Mouse (Mus musculus) layer of hippocampus, postnatal 10 days (tissue): ENCODE data around the gene Rbm4. TPM values are rescaled to one million over a fixed set of nuclear protein-coding genes. Genes with fewer than 3 reads are reported as not detected.
"Not testable (repeated sequence)": the region's sequence is repeated elsewhere in the genome, so short reads cannot be mapped to it uniquely, and the experiment has no call there.

ENCODE experiments used
- DNase-seq, 2 experiments: peaks; one replicate each; pipeline ENCODE4 v3.0.0; 2021; ENCODE audit warnings: low spot score in 2 of 2
- long read RNA-seq: library from polyadenylated mRNA; stranded (forward); transcript quantifications from one replicate; pipeline ENCODE4 v2.0.0, GENCODE M21; 2023
- total RNA-seq, 2 experiments: library from RNA; stranded (reverse); gene quantifications; 2 replicates each; pipeline ENCODE4 v1.2.3; 2021

Rbm4 gene
- total RNA-seq: 10 to 100 TPM; 68.7 to 71.1 TPM
- long read RNA-seq, transcript Rbm4-201 (3 exons, 801 nt): major isoform, 7 of 17 reads
- long read RNA-seq, partial matches to known transcripts: 0 of 17 reads
- long read RNA-seq, other reads (novel, unspliced or antisense): 0 of 17 reads

DNA sequence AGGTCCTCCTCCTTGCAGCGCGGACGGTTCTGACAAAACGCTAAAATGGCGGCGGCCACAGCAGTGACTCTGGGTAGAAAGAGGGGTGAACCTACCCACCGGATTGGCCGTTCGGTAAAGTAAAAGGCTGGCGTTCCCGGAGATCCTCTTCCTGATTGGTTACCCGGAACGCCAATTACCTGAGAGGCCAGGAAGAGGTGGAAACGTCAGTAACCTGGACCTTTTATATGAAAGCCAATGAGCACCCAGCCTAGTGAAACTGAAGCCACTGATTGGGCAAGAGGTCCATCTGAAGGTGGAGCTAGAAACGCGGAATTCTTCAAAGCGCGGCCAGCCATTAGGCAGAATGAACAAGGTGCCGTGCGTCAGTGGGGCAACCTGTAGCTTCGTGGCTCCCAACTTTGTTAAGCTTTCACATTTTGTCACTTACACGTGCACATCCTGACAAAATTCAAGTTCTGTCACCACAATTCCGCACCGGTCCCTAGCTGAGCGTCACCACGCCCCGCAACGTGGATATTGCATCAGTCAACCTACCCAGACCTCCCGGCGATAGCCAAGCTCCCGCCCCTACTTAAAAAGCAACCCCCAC is at the start of gene Rbm4:
Gene Rbm4, minus strand, starts transcription at position 71 of the 592 bp plus-strand sequence.
- DNase-seq: peak; percentile 97 to 98

DNA sequence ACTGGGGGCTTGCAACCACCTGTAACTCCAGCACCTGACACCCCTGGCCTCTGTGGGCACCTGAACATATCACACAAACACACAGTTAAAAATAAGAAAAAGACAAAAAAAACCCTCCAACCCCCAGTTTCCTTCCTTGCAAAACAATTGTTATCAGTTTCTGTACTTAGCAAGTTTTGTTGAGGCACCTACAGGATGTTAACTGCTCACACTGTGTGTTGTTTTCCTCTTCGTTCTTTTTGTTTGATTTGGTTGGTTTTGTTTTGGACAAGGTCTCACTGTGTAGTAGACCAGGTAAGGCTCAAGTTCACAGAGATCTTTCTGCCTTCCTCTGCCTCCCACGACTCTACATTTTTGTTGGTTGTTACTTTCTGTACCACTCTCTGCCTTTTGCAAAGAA is 48.9 kb upstream of the Rbm4 start:
- DNase-seq: no peak

GRCm38 (mm10) chr19:4840848-4841247 is 47.1 kb upstream of the Rbm4 start:
- no peak for DNase-seq

- DNase-seq: peak; percentile 93 to 95
Observed at GRCm38 (mm10) chr19:4839149-4839548, 45.4 kb upstream of the Rbm4 start, which contains the start of the genes Ccs and Ccdc87. Gene Ccs (minus strand): TSS chr19:4839332. Gene Ccdc87 (plus strand): TSS chr19:4839366.

- DNase-seq: no peak
Observed at GRCm38 (mm10) chr19:4838526-4839140, 44.9 kb upstream of the Rbm4 start.

GRCm38 (mm10) chr19:4837049-4837448 is 43.3 kb upstream of the Rbm4 start:
- no peak for DNase-seq

- DNase-seq: no peak
Observed at GRCm38 (mm10) chr19:4836096-4836495, 42.4 kb upstream of the Rbm4 start.

- no peak for DNase-seq
Observed at GRCm38 (mm10) chr19:4833977-4834376, 40.3 kb upstream of the Rbm4 start.

DNA sequence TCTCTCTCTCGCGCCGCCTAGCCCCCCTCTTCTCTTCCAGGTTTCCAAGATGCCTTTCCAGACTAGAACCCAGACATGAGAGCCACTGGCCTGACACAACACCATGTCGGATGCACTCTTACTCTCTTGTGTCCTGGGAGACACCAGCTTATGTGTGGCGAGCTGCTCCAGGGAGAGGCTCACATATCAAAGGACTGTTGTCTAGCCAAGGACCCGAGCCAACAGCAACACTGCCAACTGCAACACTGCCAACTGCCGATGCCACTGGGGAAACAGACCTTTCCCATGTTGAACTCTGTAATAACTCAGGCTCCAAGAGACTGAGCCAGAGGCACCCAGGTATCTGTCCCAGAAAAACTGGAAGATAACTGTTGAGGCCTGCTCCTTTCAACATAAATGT is 35.5 kb upstream of the Rbm4 start:
- DNase-seq: peak; percentile 79 to 81

GRCm38 (mm10) chr19:4828444-4829114 is 34.9 kb upstream of the Rbm4 start:
- no peak for DNase-seq

GRCm38 (mm10) chr19:4820678-4821303 is 27.1 kb upstream of the Rbm4 start:
- peak; percentile 74 to 81 for DNase-seq

DNA sequence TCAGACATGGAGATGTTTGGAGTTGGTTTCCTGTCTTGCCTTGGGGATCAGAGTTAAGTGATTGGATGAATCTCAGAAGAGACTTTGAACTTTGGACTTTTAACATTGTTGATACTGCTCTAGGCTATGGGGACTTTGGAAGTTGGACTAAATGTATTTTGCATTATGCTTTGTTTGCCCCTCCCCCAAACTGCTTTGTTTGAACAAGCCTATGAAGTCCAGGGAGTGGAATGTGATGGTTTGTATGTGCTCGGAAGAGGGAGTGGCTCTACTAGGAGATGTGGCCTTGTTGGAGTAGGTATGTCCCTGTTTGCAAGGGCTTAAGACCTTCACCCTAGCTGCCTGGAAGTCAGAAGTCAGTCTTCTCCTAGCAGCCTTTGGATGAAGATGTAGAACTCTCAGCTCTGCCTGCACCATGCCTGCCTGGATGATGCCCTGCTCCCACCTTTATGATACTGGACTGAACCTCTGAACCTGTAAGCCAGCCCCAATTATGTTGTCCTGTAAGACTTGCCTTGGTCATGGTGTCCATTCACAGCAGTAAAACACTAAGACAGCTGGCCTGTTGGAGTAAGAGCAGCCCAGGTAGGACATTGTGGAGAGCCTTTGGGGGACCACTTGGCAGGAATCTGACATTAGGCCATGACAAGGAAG is 23.6 kb upstream of the Rbm4 start:
- DNase-seq: no peak

- DNase-seq: no peak
Observed at GRCm38 (mm10) chr19:4813015-4813414, 19.3 kb upstream of the Rbm4 start.

DNA sequence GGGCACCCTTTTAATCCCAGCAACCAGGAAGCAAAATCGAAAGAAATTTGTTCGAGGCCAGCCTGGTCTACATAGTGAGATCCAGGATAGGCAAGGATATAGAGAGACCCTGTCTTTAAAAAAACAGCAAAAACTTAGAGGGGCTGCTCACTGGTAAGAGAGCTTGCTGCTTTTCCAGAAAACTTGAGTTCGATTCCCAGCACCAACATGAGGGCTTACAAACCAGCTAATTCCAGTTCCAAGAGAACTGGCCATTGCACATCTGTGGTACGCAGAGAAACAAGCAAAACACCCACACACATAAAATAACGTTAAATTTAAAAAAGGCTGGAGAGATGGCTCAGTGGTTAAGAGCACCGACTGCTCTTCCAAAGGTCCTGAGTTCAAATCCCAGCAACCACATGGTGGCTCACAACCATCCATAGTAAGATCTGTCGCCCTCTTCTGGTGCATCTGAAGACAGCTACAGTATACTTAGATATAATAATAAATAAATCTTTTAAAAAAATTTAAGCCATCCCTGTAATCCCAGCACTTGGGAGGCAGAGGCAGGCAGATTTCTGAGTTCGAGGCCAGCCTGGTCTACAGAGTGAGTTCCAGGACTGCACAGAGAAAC is 18.7 kb upstream of the Rbm4 start:
- not testable (repeated sequence) for DNase-seq

DNA sequence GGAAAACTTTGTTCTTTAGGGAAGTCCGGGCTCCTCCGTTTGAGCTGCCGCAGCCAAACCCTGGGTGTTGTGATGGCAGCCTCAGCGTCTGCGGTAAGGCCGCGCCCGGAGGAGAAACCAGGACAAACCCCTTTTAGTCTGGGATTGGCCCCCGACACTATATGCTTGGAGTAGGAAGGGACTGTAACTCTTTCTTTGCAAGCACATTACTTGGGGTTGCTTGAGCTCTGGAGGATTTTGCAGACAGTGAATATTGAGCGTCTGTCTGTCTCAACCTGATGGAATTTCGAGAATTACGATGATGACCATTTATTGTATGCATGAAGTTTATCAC is 18.2 kb upstream of the Rbm4 start:
- DNase-seq: no peak

DNA sequence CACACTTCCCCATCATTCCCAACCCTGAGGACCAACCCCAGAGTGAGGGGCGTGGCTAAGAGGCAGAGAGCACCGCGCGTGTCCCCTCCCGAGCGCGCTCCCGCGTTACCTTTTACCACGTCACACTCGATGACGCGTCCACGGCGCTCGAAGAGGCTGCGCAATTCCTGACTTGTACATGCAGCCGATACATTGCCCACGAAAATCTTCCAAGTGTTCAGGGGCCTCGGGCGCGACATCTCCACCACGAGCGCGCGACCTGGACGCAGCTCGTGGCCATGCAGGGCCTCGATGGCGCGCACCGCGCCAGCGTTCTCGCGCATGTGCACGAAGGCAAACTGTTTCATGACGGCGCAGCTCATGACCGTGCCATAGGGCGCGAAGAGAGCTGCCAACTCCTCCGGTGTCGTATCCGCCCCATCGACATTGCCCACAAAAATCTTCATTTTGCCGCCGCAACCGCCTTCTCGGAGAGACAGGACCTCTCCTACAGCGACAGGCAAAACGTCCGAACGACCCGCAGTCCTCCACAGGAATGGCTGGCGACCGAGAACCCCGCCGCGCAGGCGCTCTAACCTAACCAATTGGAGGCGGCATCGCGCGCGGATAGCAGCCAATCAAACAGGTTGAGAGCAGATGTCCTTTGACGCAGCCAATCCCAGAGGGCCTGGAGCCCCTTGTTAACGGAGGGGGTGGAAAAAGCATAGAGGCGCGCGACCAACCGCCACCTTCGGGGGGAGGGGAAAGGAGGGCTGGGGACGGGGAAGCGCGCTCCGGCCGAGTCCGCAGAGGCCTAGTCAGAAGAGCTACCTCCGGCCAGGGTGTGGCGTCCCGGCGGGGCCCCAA is 17.6 kb upstream of the Rbm4 start, which contains the start of the genes Gm21992 and Rbm14:
Gene Gm21992, minus strand, starts transcription at position 550 of the 846 bp plus-strand sequence.
Gene Rbm14, minus strand, starts transcription at position 572 of the 846 bp plus-strand sequence.
- DNase-seq: peak; percentile 97 to 98

GRCm38 (mm10) chr19:4810746-4811062 is 17.0 kb upstream of the Rbm4 start:
- no peak for DNase-seq

- no peak for DNase-seq
Observed at GRCm38 (mm10) chr19:4810309-4810708, 16.6 kb upstream of the Rbm4 start.

DNA sequence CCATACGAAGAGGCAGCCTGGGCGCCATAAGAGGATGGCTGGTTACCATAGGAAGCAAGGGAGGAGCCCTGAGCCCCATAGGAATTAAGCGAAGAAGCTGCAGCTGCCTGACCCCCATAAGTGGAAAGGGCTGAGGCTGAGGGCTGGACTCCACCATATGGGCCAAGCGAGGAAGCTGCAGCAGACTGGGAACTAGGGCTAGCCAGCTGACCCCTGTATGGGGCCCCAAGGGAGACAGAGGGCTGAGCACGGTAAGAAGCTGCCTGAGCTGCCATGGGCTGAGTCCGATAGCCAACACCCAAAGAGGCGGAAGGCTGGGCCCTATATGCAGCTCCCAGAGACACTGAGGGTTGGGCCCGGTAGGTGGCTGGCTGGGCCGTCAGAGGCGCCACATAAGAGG is 9.6 kb upstream of the Rbm4 start:
- no peak for DNase-seq

- peak; percentile 17 to 34 for DNase-seq
Observed at GRCm38 (mm10) chr19:4802691-4803091, 9.0 kb upstream of the Rbm4 start.
